Mouse (Mus musculus) hindbrain, embryonic 10.5 days (tissue): ENCODE data around the gene Mcpt1. TPM values are rescaled to one million over a fixed set of nuclear protein-coding genes. Genes with fewer than 3 reads are reported as not detected.

ENCODE experiments used
- polyA plus RNA-seq: library from polyadenylated mRNA; unstranded; fragments of >200 nt; fragmentation: Nextera tagmentation; extraction: Ambion mirVana; gene quantifications from 2 replicates; pipeline ENCODE4 v1.2.1, GENCODE M21; 2016

Gene Mcpt1
- polyA plus RNA-seq, 1 experiment from 2014 or later, result not detected

Other genes with a start within 250 kb of the Mcpt1 start
- gene Adcy4, start 233.9 kb upstream of the Mcpt1 start, polyA plus RNA-seq, result 7.9 and 10.3 TPM in 2 replicates
- gene Ripk3, start 229.1 kb upstream of the Mcpt1 start, polyA plus RNA-seq, result 11.9 and 14.4 TPM in 2 replicates
- gene Nfatc4, start 194.8 kb upstream of the Mcpt1 start, polyA plus RNA-seq, result 34.0 and 34.6 TPM in 2 replicates
- gene Nynrin, start 164.0 kb upstream of the Mcpt1 start, polyA plus RNA-seq, result 24.1 and 24.4 TPM in 2 replicates
- gene Cbln3, start 133.6 kb upstream of the Mcpt1 start, polyA plus RNA-seq, result 0.12 and 0.33 TPM in 2 replicates
- 21.4 and 24.2 TPM in 2 replicates for gene Khnyn, start 133.0 kb upstream of the Mcpt1 start, polyA plus RNA-seq
- 33.2 and 38.1 TPM in 2 replicates for gene Sdr39u1, start 117.7 kb upstream of the Mcpt1 start, polyA plus RNA-seq
- not detected in 2 replicates for gene Cma1, start 73.3 kb upstream of the Mcpt1 start, polyA plus RNA-seq
- not detected in 2 replicates for gene Cma2, start 67.0 kb upstream of the Mcpt1 start, polyA plus RNA-seq
- gene Mcpt9, start 12.5 kb downstream of the Mcpt1 start, polyA plus RNA-seq, result not detected in 2 replicates
- not detected in 2 replicates for gene Mcpt2, start 24.1 kb downstream of the Mcpt1 start, polyA plus RNA-seq
- not detected in 2 replicates for gene Mcpt4, start 44.3 kb downstream of the Mcpt1 start, polyA plus RNA-seq
- not detected in 2 replicates for gene Mcpt8, start 67.3 kb downstream of the Mcpt1 start, polyA plus RNA-seq
- not detected in 2 replicates for gene Ctsg, start 84.6 kb downstream of the Mcpt1 start, polyA plus RNA-seq
- not detected in 2 replicates for gene Gzme, start 102.7 kb downstream of the Mcpt1 start, polyA plus RNA-seq
- gene Gzmd, start 114.6 kb downstream of the Mcpt1 start, polyA plus RNA-seq, result not detected in 2 replicates
- gene Gzmg, start 141.6 kb downstream of the Mcpt1 start, polyA plus RNA-seq, result not detected in 2 replicates
- not detected in 2 replicates for gene Gzmn, start 156.6 kb downstream of the Mcpt1 start, polyA plus RNA-seq
- gene Gzmf, start 193.4 kb downstream of the Mcpt1 start, polyA plus RNA-seq, result not detected in 2 replicates
- gene Gzmc, start 216.7 kb downstream of the Mcpt1 start, polyA plus RNA-seq, result 0.17 and 0.19 TPM in 2 replicates
- gene Gzmb, start 244.3 kb downstream of the Mcpt1 start, polyA plus RNA-seq, result not detected in 2 replicates